Mouse (Mus musculus) monocyte, adult 5-6 weeks (primary cell): ENCODE results near the gene Mfsd4b2. TPM values are rescaled to one million over a fixed set of nuclear protein-coding genes. Genes with fewer than 3 reads are reported as not detected.
"Not testable (repeated sequence)": the region's sequence is repeated elsewhere in the genome, so short reads cannot be mapped to it uniquely, and the experiment has no call there.

Source experiments
- ATAC-seq: fragments of 153-309, 156-312 bp; replicated peaks from 2 replicates; pipeline ENCODE4 v1.8.0; 2017; ENCODE audit warnings: mild to moderate bottlenecking; ENCODE audit not compliant: low TSS enrichment, insufficient number of reproducible peaks, severe bottlenecking, poor library complexity, low FRiP score
- total RNA-seq: library from RNA; stranded (forward); fragments of 200-1000, 200-491, 200-594 nt; gene quantifications from 3 replicates; pipeline ENCODE4 v1.2.3, GENCODE M21; 2017

Mfsd4b2 gene
- total RNA-seq, result 0.29 TPM in 1 of 3 replicates, not detected in the others

- ATAC-seq, result no peak
These were observed at the start of gene Mfsd4b2 for GRCm38 (mm10) chr10:39926616-39927139. Gene Mfsd4b2, minus strand, starts transcription at chr10:39926923.

GRCm38 (mm10) chr10:39975771-39976170, 49.0 kb upstream of the Mfsd4b2 start:
- ATAC-seq, result no peak

- no peak for ATAC-seq
These were observed 48.3 kb upstream of the Mfsd4b2 start for GRCm38 (mm10) chr10:39974982-39975381.

GRCm38 (mm10) chr10:39967512-39967911, 40.8 kb upstream of the Mfsd4b2 start:
- no peak for ATAC-seq

- ATAC-seq, result no peak
These were observed 35.2 kb upstream of the Mfsd4b2 start for GRCm38 (mm10) chr10:39961906-39962305.

GRCm38 (mm10) chr10:39960441-39960822, 33.7 kb upstream of the Mfsd4b2 start:
- no peak for ATAC-seq

GRCm38 (mm10) chr10:39959761-39960440, 33.2 kb upstream of the Mfsd4b2 start, which contains the start of gene Mfsd4b3:
Gene Mfsd4b3, minus strand, starts transcription at chr10:39960153.
- ATAC-seq, result peak; percentile 99

GRCm38 (mm10) chr10:39958266-39958665, 31.5 kb upstream of the Mfsd4b2 start:
- ATAC-seq, result no peak

GRCm38 (mm10) chr10:39956340-39956878, 29.7 kb upstream of the Mfsd4b2 start:
- ATAC-seq, result no peak

- ATAC-seq, result no peak
These were observed 28.4 kb upstream of the Mfsd4b2 start for GRCm38 (mm10) chr10:39955163-39955562.

- ATAC-seq, result no peak
These were observed 22.7 kb upstream of the Mfsd4b2 start for GRCm38 (mm10) chr10:39949377-39949954.

GRCm38 (mm10) chr10:39947195-39947594, 20.5 kb upstream of the Mfsd4b2 start:
- ATAC-seq, result not testable (repeated sequence)

- no peak for ATAC-seq
These were observed 9.8 kb upstream of the Mfsd4b2 start for GRCm38 (mm10) chr10:39936553-39936952.

GRCm38 (mm10) chr10:39924556-39924955, 2.2 kb downstream of the Mfsd4b2 start:
- ATAC-seq, result not testable (repeated sequence)

GRCm38 (mm10) chr10:39912616-39913015, 14.1 kb downstream of the Mfsd4b2 start:
- ATAC-seq, result no peak

GRCm38 (mm10) chr10:39908768-39909441, 17.8 kb downstream of the Mfsd4b2 start:
- no peak; the same call in 1 of the 2 replicates for ATAC-seq

- no peak for ATAC-seq
These were observed 19.7 kb downstream of the Mfsd4b2 start for GRCm38 (mm10) chr10:39906799-39907658.

GRCm38 (mm10) chr10:39904191-39904590, 22.5 kb downstream of the Mfsd4b2 start:
- ATAC-seq, result no peak
